Mouse (Mus musculus) frontal cortex, postnatal 10 days (tissue): ENCODE results near the gene Ptk6.

Source experiments
- DNase-seq, 2 experiments: peaks; one replicate each; pipeline ENCODE4 v3.0.0; 2022; ENCODE audit warnings: low spot score in 2 of 2, mixed read lengths in 1 of 2

Ptk6 gene

DNA sequence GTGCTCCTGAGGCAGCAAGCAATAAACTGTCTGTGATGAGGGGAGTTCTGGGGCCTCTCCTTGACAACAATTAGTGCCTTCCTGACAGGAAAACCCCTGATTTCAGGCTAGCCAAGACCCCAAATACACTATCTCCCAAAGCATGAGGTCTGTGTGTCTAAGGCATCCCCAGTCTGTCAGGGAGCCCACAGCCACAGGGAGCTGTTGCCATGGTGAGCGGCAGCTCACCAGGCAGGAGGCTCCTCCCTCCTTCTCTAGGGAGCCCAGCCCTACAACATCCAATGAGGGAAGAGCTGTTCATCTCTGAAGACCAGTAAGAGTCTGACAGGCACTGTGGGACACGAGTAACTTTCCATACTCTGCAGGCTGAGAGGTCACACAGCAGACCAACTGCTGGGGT is 42.8 kb downstream of the Ptk6 start:
- DNase-seq: peak; percentile 70 to 80

DNA sequence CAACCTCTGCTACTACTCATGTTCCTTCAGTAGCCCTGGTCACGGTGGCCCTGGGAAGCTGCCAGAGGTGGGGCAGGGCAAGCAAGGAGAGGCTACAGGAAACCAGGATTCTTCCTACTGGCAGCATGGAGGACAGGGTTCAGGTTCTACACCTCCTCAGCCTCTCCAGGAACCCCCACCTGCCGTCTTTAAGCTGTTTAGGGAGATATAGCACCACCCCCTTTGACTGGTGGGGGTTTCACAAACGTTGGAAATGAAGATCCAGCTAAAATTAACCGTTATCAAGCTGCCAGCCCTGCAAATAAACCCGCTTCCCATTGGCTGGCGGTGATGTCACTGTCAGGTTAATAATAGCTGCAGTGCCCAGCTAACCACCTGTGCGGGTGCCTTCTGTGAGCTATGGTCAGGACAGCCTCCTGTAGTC is 43.5 kb downstream of the Ptk6 start:
- DNase-seq: peak; percentile 70 to 80

DNA sequence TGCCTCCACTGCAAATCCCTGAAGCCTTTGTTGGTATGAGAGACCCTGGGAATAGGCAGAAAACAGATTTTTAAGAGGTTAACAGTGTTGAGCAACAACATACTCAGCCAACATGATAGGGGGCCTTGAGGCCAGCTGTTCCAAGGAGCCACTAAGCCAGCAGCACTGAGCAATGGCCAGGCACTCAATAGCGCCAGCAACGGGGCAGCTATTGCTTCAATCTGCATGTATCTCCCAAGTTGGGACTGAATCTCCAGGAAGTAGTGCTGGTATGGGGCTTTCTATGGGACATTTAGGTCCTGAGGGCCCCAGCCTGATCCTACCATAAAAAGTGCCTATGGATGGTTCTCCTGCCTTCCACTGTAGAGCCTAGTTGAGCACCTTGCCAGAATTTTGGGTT is 44.1 kb downstream of the Ptk6 start:
- no peak for DNase-seq

DNA sequence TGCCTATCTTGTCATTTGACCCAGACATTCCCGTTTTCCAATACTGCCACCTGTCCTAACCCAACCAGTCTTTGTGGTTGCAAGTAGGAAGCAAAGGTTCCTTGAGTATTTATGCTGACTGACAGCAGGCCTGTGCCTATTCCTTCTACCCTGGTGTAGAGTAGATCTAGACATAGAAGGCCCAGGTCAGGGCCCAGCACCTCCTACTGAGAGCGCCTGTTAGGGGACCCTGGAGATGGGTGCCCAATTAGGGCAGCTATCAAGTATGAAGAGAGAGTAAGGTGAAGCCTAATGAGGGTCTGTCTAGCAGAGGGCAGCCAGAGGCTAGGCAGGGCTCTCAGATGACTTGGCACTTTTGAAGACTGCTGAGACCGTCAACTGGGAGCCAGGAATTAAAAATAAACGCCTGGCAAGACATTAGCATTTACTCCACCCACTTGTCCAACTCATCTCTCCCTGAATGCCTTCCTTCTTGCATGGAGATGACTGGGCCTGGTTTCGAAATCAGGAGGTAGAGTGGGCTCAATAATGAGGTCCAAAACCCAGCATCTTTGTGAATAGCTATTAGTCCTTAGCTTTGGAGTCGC is 44.8 kb downstream of the Ptk6 start:
- no peak for DNase-seq

DNA sequence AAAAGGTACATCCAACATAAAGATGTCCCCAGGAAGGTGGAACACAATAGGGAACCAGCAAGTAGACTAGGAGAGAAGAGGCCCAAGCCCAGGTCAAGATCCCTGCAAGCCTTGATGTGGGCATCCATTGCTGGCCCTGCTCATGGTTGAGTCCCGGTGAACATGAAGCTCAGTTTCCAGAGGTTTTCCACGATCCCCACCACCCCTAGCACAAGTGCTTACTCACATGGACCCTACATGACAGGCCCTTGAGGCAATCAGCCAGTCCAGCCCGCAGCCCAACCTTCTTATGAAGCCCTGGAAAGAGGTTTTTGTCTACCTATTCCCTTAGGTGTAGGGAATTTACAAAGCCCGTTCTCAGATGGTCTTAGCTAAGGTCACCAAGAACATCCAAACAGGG is 45.4 kb downstream of the Ptk6 start:
- peak in 1 of 2 experiments; percentile 13 for DNase-seq

DNA sequence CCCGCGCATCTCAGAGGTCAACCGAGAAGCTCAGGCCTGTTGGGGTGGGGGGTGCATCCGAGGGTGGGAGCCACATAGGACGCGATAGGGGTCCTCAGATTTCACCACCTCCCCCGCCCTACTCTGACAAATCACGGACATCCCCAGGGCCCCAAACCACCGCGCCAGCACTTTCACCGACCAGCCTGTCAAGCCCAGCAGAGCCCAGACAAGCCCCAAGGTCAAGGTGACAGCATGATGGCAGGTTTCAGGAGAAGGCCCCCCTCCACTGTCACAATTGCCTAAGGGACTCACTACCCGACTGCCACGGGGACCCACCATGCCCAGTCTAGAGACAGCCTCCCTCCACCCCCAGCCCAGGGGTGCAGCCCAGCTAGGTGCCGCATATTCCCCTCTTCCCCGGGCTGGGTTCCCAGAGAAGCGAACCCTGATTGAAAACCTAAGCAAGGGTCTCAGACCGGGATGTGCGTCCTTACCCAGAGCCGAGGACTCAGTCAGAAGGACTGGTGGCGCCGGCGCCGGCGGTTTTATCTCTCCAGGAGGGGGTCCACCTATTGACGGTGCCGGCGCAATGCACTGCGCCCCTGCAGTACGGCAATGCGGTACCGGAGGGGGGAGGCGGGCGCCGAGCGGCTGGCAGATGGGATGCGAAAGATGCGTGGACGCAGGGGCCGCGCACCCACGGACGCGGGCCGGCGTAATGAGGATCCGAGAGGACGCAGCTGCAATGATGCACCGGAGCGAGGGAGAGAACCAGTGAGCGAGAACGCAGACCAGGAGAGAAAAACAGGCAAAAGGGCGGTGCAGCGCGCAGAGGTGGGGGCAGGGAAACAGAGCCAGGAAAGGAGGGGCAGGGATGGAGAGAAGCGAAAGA is 46.1 kb downstream of the Ptk6 start, which contains the start of gene Eef1a2:
Gene Eef1a2, minus strand, starts transcription at position 767 of the 874 bp plus-strand sequence.
- peak in 1 of 2 experiments; percentile 76 for DNase-seq

DNA sequence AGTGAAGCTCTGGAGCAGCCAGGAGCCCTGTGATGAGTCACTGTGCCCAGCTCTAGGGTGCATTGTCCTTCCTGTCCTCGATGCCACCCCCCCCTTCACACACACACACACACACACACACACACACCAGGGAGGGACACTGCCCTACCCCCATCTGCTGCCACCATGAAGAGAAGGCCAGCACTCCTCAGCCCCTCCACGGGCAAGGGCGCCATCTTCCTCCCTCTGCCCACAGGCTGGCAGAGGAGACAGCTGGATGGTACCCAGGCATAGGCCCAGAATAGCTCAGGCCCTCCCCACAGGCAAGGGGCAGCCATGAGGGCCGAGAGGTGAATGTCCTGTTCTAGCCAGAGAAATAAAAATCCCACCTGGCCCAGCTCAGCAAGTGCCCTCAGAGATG is 46.8 kb downstream of the Ptk6 start:
- peak in 1 of 2 experiments; percentile 30 for DNase-seq

DNA sequence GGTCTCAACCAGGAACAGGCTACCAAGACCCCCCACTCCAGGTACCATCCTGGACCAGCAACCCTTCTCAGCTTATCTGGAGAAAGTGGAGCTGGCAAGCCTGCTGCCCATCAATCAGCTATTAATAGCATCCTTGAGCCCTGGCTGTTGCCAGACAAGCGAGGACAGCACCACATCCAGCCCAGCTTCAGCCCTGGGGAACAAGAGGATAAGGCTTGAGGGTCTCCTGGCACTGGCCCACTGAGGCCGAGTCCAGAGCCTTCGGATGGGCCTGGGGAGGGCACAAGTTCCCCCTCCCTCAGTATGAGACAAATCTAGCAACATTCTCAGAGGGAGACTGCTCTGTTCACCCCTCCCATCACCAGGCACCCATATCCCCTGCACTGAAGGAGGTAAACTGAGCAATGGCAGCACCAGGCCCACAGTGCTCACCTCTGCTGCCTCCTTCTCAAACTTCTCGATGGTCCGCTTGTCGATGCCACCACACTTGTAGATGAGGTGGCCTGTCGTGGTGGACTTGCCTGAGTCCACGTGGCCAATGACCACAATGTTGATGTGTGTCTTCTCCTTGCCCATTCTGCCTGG is 47.7 kb downstream of the Ptk6 start:
- DNase-seq: no peak

DNA sequence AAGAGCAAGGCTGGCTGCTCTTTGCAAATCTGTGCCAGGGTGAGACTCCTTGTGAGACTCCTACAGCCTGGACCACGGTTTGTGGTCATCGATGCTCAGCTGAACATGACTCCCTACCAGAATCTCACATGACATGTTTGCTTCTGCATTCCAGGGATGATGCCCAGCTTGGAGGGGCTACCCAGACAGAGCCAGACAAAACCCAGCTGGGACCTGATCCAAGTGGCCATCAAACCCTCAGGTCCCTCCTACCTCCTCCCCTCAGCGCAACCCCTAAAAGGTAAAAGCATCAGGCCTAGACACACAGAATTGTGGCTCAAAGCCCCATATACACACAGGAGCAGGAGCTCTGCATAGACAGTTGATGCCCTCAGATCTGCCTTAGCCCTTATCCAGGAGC is 48.2 kb downstream of the Ptk6 start:
- DNase-seq: no peak

DNA sequence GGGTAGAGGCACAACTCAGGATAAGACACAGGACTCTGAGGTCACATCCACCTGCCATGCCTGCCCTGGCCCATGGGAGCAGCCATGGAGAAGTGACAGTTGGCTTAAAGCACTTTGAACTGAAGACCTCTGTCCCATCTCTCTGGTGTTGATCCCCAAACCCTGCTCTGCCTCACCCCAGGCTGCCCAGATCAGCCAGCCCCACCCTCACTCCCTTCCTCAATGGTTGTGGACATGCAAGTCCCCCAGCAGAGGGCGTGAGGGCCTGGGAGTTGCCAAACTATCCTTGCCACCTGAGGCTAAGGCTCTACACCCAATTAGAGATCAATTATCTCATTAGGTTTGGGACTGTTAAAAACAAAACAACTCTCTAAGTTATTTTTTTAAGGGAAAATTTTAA is 48.8 kb downstream of the Ptk6 start:
- peak in 1 of 2 experiments; percentile 8 for DNase-seq

DNA sequence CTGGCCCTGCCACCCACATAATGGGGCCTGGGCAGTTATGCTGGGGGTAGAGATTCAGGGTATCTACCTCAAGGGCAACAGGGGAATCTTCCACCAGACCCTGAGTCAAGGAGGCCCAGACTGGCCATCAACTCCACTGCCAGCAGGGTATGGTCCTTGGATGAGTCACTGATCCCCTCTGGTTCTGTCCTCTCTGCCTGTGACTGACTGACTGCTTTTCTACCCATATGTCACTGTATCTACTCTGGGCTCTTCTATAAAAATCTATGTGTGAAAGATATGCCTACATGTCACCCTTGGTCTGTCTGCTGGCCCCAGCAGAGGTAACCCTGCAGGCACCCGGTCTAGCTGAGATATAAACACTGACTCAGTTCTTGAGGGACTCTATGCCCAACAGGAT is 49.5 kb downstream of the Ptk6 start:
- no peak for DNase-seq

DNA sequence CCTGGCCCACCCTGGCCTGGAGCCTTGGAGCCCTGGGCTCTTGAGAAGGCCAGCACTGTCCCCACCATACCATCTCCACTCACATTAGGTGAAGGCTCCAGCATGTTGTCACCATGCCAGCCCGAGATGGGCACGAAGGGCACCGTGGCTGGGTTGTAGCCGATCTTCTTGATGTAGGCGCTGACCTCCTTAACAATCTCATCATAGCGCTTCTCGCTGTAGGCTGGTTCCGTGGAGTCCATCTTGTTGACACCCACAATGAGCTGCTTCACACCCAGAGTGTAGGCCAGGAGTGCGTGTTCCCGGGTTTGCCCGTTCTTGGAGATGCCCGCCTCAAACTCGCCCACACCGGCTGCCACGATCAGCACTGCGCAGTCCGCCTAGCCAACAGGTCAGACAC is 49.9 kb downstream of the Ptk6 start:
- no peak for DNase-seq

DNA sequence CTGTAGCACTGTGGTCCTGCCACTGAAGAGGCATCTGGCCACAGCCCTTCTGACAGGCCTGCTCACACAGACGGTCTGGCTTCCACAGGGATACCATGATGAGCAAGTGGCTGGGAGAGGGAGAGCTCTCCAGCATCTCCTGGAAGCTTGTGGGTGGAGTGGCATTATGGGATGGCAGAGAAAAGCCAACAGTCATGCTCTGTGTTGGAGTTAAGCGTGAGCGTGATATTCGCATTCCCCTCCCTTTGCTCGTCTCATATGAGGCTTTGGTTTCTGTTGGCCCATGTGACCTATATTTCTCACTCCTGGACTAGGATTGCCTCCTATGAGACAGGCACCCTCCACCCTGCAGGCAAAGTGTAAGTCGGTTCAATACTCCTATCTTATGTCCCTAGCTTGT is 52.3 kb downstream of the Ptk6 start:
- peak in 1 of 2 experiments; percentile 13 for DNase-seq

DNA sequence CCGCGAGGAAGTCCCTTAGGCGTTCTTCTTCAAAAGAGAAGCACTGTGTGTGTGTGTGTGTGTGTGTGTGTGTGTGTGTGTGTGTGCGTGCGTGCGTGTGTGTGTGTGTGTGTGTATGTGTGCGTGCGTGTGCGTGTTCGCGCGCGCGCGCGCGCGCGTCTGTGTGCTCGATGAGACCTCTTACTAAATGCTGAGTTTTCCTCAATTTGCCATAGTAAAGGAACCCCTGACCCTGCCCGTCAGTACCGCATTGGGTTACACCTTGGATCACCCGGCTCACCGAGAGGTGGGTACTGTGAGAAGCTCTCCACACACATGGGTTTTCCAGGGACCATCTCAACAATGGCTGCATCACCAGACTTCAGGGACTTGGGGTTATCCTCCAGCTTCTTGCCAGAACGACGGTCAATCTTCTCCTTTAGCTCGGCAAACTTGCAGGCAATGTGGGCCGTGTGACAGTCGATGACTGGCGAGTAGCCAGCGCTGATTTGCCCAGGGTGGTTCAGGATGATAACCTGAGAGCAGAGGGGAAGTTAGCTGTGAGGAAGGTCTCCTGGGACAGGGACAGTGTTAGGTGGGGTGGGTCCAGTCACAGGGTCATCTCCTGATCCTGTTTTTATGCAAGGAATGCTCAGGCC is 54.2 kb downstream of the Ptk6 start:
- DNase-seq: no peak

DNA sequence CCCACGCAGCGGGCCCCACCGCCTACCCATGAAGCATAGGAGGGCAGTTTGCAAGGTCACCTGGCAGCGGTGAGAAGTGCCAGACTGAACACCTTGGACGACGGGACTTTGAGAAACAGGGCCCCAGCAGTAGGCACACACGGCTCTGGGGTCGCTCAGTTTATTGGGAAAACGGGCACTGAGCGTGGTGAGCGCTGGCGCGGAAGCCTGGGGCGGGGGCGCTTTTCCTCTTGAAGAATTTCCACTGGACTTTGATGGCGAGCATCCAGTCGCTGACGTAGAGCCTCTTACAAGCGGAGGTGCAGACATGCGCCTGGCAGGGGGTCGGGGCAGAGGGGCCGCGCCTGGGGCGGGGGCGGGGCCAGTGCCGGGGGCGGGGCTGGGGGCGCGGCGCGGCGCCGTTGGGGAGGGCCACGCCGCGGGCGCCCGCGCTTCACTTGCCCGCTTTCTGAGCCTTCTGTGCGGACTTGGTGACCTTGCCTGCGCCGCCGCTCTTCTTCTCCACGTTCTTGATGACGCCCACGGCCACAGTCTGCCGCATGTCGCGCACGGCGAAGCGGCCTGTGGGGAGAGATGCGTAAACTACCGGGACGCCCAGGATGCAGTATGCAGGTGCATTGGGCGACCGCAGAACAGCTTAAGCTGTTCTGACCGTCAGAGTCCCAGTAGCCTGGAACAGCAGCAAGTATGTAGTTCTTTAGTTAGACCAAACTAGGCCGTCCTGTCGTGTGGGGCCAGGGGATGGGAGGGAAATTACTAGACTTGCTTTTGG is 54.9 kb downstream of the Ptk6 start:
- no peak for DNase-seq

DNA sequence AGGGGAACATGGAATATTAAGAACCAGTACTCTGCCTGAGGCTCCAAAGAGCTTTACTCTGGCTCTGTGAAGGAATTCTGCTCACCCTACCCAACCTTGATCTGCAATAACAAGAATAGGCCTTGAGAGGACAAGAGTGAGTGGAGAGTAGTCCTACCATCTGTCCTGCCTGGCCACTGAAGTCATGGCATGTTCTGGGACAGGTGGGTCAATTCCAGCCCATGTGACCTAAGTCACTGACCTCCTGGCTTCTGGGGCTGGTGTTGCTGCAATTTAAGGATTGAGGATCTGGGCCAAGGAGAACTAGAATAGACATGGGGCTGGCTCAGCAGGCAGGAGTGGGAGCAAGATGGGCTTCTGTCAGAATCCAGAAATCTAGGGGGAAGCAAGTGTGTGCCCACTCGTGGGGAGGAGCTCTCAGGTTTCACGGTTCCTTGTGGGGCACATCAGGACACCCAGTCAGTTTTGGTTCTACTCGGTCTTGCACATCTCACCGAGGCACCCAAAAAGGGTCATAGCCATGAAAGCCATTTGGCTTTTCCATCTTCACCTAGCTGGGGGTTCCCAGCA is 55.5 kb downstream of the Ptk6 start:
- no peak for DNase-seq

DNA sequence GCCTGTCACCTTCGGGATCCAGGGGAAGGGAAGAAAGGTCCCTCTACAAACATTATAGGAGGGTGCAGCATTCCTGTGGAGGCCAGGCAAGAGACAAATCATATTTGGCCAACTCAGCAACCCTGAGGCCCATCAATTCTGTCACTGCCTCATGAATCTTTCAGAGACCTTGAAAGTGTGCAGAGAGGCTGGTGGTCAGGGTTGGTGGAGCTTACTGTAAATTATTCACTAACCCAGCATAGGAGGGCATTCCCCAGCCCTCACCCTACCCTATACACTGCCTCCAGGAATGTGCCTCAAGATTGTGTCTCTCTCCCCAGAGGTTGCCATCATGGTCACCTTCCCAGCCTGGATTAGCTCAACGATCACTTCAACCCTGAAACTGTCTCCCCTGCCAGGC is 57.9 kb downstream of the Ptk6 start:
- no peak for DNase-seq
